Mouse (Mus musculus): ENCODE results near the gene Spx. TPM values are rescaled to one million over a fixed set of nuclear protein-coding genes. Genes with fewer than 3 reads are reported as not detected.
A peak's percentile ranks its signal among the peaks of the same experiment; 100 is the strongest.

Spx gene
- 0.52 and 0.83 TPM in 2 replicates for polyA plus RNA-seq (2016; fragmentation: Nextera tagmentation; extraction: Ambion mirVana)

- no peak for DNase-seq (ENCODE audit: low spot score)
- WGBS: 60% methylated on average over 11 of the region's 11 CpGs
- Histone ChIP-seq H3K4me3 (peak within 1 kb of the TSS; percentile 54), H3K27ac (no peak within 1 kb of the TSS), H3K36me3 (no peaks in the 10 kb centered on the region), H3K9me3 (no peaks in the 10 kb centered on the region), H3K4me1 (peaks cover 11% of the 10 kb centered on the region), H3K27me3 (ENCODE audit: insufficient read depth, poor library complexity, severe bottlenecking) (peaks cover 35% of the 10 kb centered on the region)
Measured at GRCm38 (mm10) chr6:142412906-142413491, at the start of gene Spx. Gene Spx, plus strand, starts transcription at chr6:142413441.

GRCm38 (mm10) chr6:142365742-142366472, 47.3 kb upstream of the Spx start:
- no peak for DNase-seq (ENCODE audit: low spot score)
- H3K27ac ChIP-seq: no peak overlapping the region
- no peak overlapping the region for H3K4me3 ChIP-seq
- no peaks in the 10 kb centered on the region for H3K4me1 ChIP-seq
- H3K27me3 ChIP-seq (ENCODE audit: insufficient read depth, poor library complexity, severe bottlenecking): no peaks in the 10 kb centered on the region
- 81% methylated on average over 8 of the region's 8 CpGs for WGBS
- H3K36me3 ChIP-seq: peaks cover 64% of the 10 kb centered on the region
- no peaks in the 10 kb centered on the region for H3K9me3 ChIP-seq

GRCm38 (mm10) chr6:142366473-142367018, 46.7 kb upstream of the Spx start:
- Histone ChIP-seq H3K4me1 (no peaks in the 10 kb centered on the region), H3K27me3 (ENCODE audit: insufficient read depth, poor library complexity, severe bottlenecking) (no peaks in the 10 kb centered on the region), H3K36me3 (peaks cover 61% of the 10 kb centered on the region), H3K27ac (no peak overlapping the region), H3K9me3 (no peaks in the 10 kb centered on the region), H3K4me3 (no peak overlapping the region)
- WGBS: 90% methylated on average over 10 of the region's 10 CpGs
- no peak for DNase-seq (ENCODE audit: low spot score)

- H3K4me1 ChIP-seq: no peaks in the 10 kb centered on the region
- H3K27ac ChIP-seq: no peak overlapping the region
- WGBS: 93% methylated on average over 3 of the region's 3 CpGs
- H3K9me3 ChIP-seq: no peaks in the 10 kb centered on the region
- H3K4me3 ChIP-seq: no peak overlapping the region
- H3K27me3 ChIP-seq (ENCODE audit: insufficient read depth, poor library complexity, severe bottlenecking): no peaks in the 10 kb centered on the region
- no peak for DNase-seq (ENCODE audit: low spot score)
- peaks cover 62% of the 10 kb centered on the region for H3K36me3 ChIP-seq
Measured at GRCm38 (mm10) chr6:142367565-142367964, 45.7 kb upstream of the Spx start.

GRCm38 (mm10) chr6:142369568-142369967, 43.7 kb upstream of the Spx start:
- Histone ChIP-seq H3K4me1 (no peaks in the 10 kb centered on the region), H3K4me3 (no peak overlapping the region), H3K27ac (no peak overlapping the region), H3K27me3 (ENCODE audit: insufficient read depth, poor library complexity, severe bottlenecking) (no peaks in the 10 kb centered on the region), H3K36me3 (peaks cover 66% of the 10 kb centered on the region), H3K9me3 (no peaks in the 10 kb centered on the region)
- 87% methylated on average over 3 of the region's 3 CpGs for WGBS
- no peak for DNase-seq (ENCODE audit: low spot score)

- 85% methylated on average over 1 of the region's 1 CpGs for WGBS
- H3K9me3 ChIP-seq: no peaks in the 10 kb centered on the region
- H3K27ac ChIP-seq: no peak overlapping the region
- H3K4me3 ChIP-seq: no peak overlapping the region
- H3K4me1 ChIP-seq: no peaks in the 10 kb centered on the region
- no peak for DNase-seq (ENCODE audit: low spot score)
- H3K27me3 ChIP-seq (ENCODE audit: insufficient read depth, poor library complexity, severe bottlenecking): no peaks in the 10 kb centered on the region
- peaks cover 43% of the 10 kb centered on the region for H3K36me3 ChIP-seq
Measured at GRCm38 (mm10) chr6:142377081-142377480, 36.2 kb upstream of the Spx start.

- peaks cover 29% of the 10 kb centered on the region for H3K36me3 ChIP-seq
- H3K4me1 ChIP-seq: no peaks in the 10 kb centered on the region
- H3K27ac ChIP-seq: no peak overlapping the region
- no peak for DNase-seq (ENCODE audit: low spot score)
- no peaks in the 10 kb centered on the region for H3K27me3 ChIP-seq (ENCODE audit: insufficient read depth, poor library complexity, severe bottlenecking)
- H3K4me3 ChIP-seq: no peak overlapping the region
- 84% methylated on average over 8 of the region's 8 CpGs for WGBS
- no peaks in the 10 kb centered on the region for H3K9me3 ChIP-seq
Measured at GRCm38 (mm10) chr6:142378576-142379330, 34.5 kb upstream of the Spx start.

- no peak for DNase-seq (ENCODE audit: low spot score)
- H3K4me1 ChIP-seq: no peaks in the 10 kb centered on the region
- peaks cover 21% of the 10 kb centered on the region for H3K36me3 ChIP-seq
- H3K9me3 ChIP-seq: no peaks in the 10 kb centered on the region
- 96% methylated on average over 6 of the region's 6 CpGs for WGBS
- H3K27me3 ChIP-seq (ENCODE audit: insufficient read depth, poor library complexity, severe bottlenecking): no peaks in the 10 kb centered on the region
- no peak overlapping the region for H3K4me3 ChIP-seq
- no peak overlapping the region for H3K27ac ChIP-seq
Measured at GRCm38 (mm10) chr6:142379961-142380360, 33.3 kb upstream of the Spx start.

- no peak for DNase-seq (ENCODE audit: low spot score)
- no peak overlapping the region for H3K4me3 ChIP-seq
- WGBS: 93% methylated on average over 7 of the region's 7 CpGs
Measured at GRCm38 (mm10) chr6:142381615-142382014, 31.6 kb upstream of the Spx start.

GRCm38 (mm10) chr6:142384521-142384920, 28.7 kb upstream of the Spx start:
- Histone ChIP-seq H3K27me3 (ENCODE audit: insufficient read depth, poor library complexity, severe bottlenecking) (no peaks in the 10 kb centered on the region), H3K4me3 (no peak overlapping the region), H3K9me3 (no peaks in the 10 kb centered on the region), H3K4me1 (peaks cover 5% of the 10 kb centered on the region; the same call in 1 of the 2 replicates), H3K27ac (no peak overlapping the region), H3K36me3 (no peaks in the 10 kb centered on the region)
- DNase-seq (ENCODE audit: low spot score): peak; percentile 58
- WGBS: 90% methylated on average over 9 of the region's 9 CpGs

More at GRCm38 (mm10) chr6:142381615-142382014, 31.6 kb upstream of the Spx start:
- no peaks in the 10 kb centered on the region for H3K27me3 ChIP-seq (ENCODE audit: insufficient read depth, poor library complexity, severe bottlenecking)
- H3K4me1 ChIP-seq: no peaks in the 10 kb centered on the region
- no peak overlapping the region for H3K27ac ChIP-seq
- no peaks in the 10 kb centered on the region for H3K9me3 ChIP-seq
- peaks cover 5% of the 10 kb centered on the region for H3K36me3 ChIP-seq

- H3K27me3 ChIP-seq (ENCODE audit: insufficient read depth, poor library complexity, severe bottlenecking): no peaks in the 10 kb centered on the region
- peak overlapping the region; percentile 98 for H3K4me3 ChIP-seq
- 3% methylated on average over 31 of the region's 31 CpGs for WGBS
- no peaks in the 10 kb centered on the region for H3K36me3 ChIP-seq
- peaks cover 5% of the 10 kb centered on the region; the same call in 1 of the 2 replicates for H3K4me1 ChIP-seq
- peak overlapping the region; percentile 92 for H3K27ac ChIP-seq
- no peaks in the 10 kb centered on the region for H3K9me3 ChIP-seq
- no peak for DNase-seq (ENCODE audit: low spot score)
Measured at GRCm38 (mm10) chr6:142386285-142387010, 26.8 kb upstream of the Spx start.

GRCm38 (mm10) chr6:142387011-142387754, 26.1 kb upstream of the Spx start, which contains the start of the genes Recql and Golt1b:
Gene Recql, minus strand, starts transcription at chr6:142387087.
Gene Golt1b, plus strand, starts transcription at chr6:142387221.
- under 1% methylated on average over 86 of the region's 87 CpGs for WGBS
- Histone ChIP-seq H3K9me3 (no peaks in the 10 kb centered on the region), H3K4me3 (peak within 1 kb of the TSS; percentile 98), H3K4me1 (peaks cover 5% of the 10 kb centered on the region; the same call in 1 of the 2 replicates), H3K27ac (peak within 1 kb of the TSS; percentile 92), H3K36me3 (no peaks in the 10 kb centered on the region), H3K27me3 (ENCODE audit: insufficient read depth, poor library complexity, severe bottlenecking) (no peaks in the 10 kb centered on the region)
- DNase-seq (ENCODE audit: low spot score): peak; percentile 99
